In the genomic region with DNA sequence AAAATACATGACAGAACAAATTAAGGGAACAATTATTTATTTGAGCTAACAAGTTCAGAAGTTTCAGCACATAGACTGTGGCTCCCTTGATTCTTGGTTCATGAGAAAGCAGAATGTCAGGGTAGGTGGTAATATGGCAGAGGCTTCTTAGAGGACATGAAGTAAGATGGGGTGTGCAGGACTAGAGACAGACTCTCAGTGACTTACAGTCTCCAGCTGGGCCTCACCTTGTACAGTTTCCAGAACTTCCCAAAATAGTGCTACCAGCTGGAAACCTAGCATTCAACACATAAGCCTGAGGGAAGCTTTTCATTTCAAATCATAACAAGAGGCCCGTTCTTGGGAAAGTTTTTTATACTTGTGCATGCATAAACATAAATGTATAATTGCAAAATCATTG, we compare ENCODE assay signal across 22 mouse cellular contexts.
A peak's percentile ranks its signal among the peaks of the same experiment; 100 is the strongest.
DNase-seq lines count a peak whose midpoint lies in the region; ATAC-seq and TF ChIP-seq lines count a peak whose summit lies in the region.
"Had no signal": no experiment of that assay in that cellular context is flagged by ENCODE, and none has a peak within 500 bp of the region (broad histone marks: within the 10 kb centered on the region; RNA-seq: fewer than 3 reads in every experiment).

No protein-coding gene starts in this region.

- no peak overlapping the region for H3K9ac ChIP-seq in midbrain, embryonic 11.5 days (ENCODE audit: low read length)
- no peak overlapping the region for H3K9ac ChIP-seq in midbrain, embryonic 14.5 days (replicated peaks; ENCODE audit: low read length)
- no peak overlapping the region for H3K9ac ChIP-seq in lung, postnatal 0 days (replicated peaks; ENCODE audit: low read depth)
- no peak overlapping the region for H3K9ac ChIP-seq in hindbrain, embryonic 16.5 days (ENCODE audit: low read depth, low read length)
- H3K9ac ChIP-seq: embryonic facial prominence, embryonic 12.5 days; embryonic facial prominence, embryonic 15.5 days; forebrain, postnatal 0 days; hindbrain, embryonic 12.5 days; hindbrain, embryonic 15.5 days had no signal

- no peaks in the 10 kb centered on the region for H3K36me3 ChIP-seq in midbrain, embryonic 11.5 days (ENCODE audit: control insufficient read depth, insufficient read depth, low read length)
- H3K36me3 ChIP-seq in midbrain, embryonic 14.5 days (ENCODE audit: control insufficient read depth, insufficient read depth, low read length): no peaks in the 10 kb centered on the region
- no peaks in the 10 kb centered on the region for H3K36me3 ChIP-seq in lung, postnatal 0 days (ENCODE audit: insufficient read depth, low read length)
- H3K36me3 ChIP-seq in hindbrain, embryonic 16.5 days (ENCODE audit: control insufficient read depth, insufficient read depth, low read length): no peaks in the 10 kb centered on the region
- H3K36me3 ChIP-seq: embryonic facial prominence, embryonic 12.5 days; embryonic facial prominence, embryonic 15.5 days; hindbrain, embryonic 12.5 days; hindbrain, embryonic 15.5 days had no signal

- no peak for ATAC-seq in midbrain, embryonic 11.5 days (ENCODE audit: low FRiP score)
- no peak for ATAC-seq in midbrain, embryonic 14.5 days (ENCODE audit: low FRiP score, low TSS enrichment)
- peak; percentile 62 for ATAC-seq in lung, postnatal 0 days
- ATAC-seq in hindbrain, embryonic 16.5 days: no peak
- ATAC-seq: CD4-positive, CD25-positive, alpha-beta regulatory T cell, adult 4 months; forebrain, embryonic 14.5 days; forebrain, postnatal 0 days had no signal

- H3K4me1 ChIP-seq in midbrain, embryonic 11.5 days (ENCODE audit: control insufficient read depth, insufficient read depth, low read length): no peaks in the 10 kb centered on the region
- H3K4me1 ChIP-seq in midbrain, embryonic 14.5 days (ENCODE audit: control insufficient read depth, insufficient read depth, low read length): no peaks in the 10 kb centered on the region
- H3K4me1 ChIP-seq in lung, postnatal 0 days (ENCODE audit: insufficient read depth, low read depth, low read length): no peaks in the 10 kb centered on the region
- H3K4me1 ChIP-seq in hindbrain, embryonic 16.5 days (ENCODE audit: control insufficient read depth, insufficient read depth, low read depth, low read length): no peaks in the 10 kb centered on the region
- H3K4me1 ChIP-seq: embryonic facial prominence, embryonic 12.5 days; embryonic facial prominence, embryonic 15.5 days; hindbrain, embryonic 12.5 days; hindbrain, embryonic 15.5 days had no signal

- WGBS in midbrain, embryonic 11.5 days: 80% methylated on average over 1 of the region's 1 CpGs
- 74% methylated on average over 1 of the region's 1 CpGs for WGBS in midbrain, embryonic 14.5 days
- 49% methylated on average over 1 of the region's 1 CpGs for WGBS in lung, postnatal 0 days
- WGBS in hindbrain, embryonic 16.5 days: 63% methylated on average over 1 of the region's 1 CpGs

- DNase-seq in midbrain, embryonic 11.5 days (ENCODE audit: low spot score, missing footprints): peak; percentile 72
- no peak for DNase-seq in midbrain, embryonic 14.5 days
- peak; percentile 58 for DNase-seq in lung, postnatal 0 days (ENCODE audit: low spot score)
- DNase-seq in lung, postnatal 25 days (ENCODE audit: low spot score): peak; percentile 9
- no peak for DNase-seq in right cerebral cortex, postnatal 10 days (ENCODE audit: low spot score in 2 of 2)
- DNase-seq: adrenal gland, adult 2 months; adrenal gland, postnatal 14 days; cerebellum, adult 11-12 months; cerebellum, adult 9-10 months; cerebellum, postnatal 14 days; forebrain, postnatal 0 days; gastrocnemius, adult 2 months; gastrocnemius, postnatal 14 days; heart, adult 11 months had no signal

- H3K4me2 ChIP-seq in midbrain, embryonic 11.5 days: no peak overlapping the region
- no peak overlapping the region for H3K4me2 ChIP-seq in midbrain, embryonic 14.5 days (ENCODE audit: low read length)
- no peak overlapping the region for H3K4me2 ChIP-seq in lung, postnatal 0 days (replicated peaks; ENCODE audit: low read depth, low read length)
- no peak overlapping the region for H3K4me2 ChIP-seq in hindbrain, embryonic 16.5 days (ENCODE audit: low read length)
- H3K4me2 ChIP-seq: embryonic facial prominence, embryonic 12.5 days; embryonic facial prominence, embryonic 15.5 days; heart, embryonic 11.5 days; hindbrain, embryonic 12.5 days; hindbrain, embryonic 15.5 days had no signal

- H3K27me3 ChIP-seq in midbrain, embryonic 11.5 days (ENCODE audit: control insufficient read depth, insufficient read depth, low read length): no peaks in the 10 kb centered on the region
- H3K27me3 ChIP-seq in midbrain, embryonic 14.5 days (ENCODE audit: control insufficient read depth, insufficient read depth, low read length): no peaks in the 10 kb centered on the region
- H3K27me3 ChIP-seq in lung, postnatal 0 days (replicated peaks; ENCODE audit: insufficient read depth, low read length): no peaks in the 10 kb centered on the region
- no peaks in the 10 kb centered on the region for H3K27me3 ChIP-seq in hindbrain, embryonic 16.5 days (replicated peaks; ENCODE audit: control insufficient read depth, insufficient read depth, low read length)
- H3K27me3 ChIP-seq: embryonic facial prominence, embryonic 12.5 days; embryonic facial prominence, embryonic 15.5 days; hindbrain, embryonic 12.5 days; hindbrain, embryonic 15.5 days had no signal

- TF ChIP-seq EP300 in lung, postnatal 0 days (IDR thresholded peaks at IDR 0.05): no peak; the same call in 1 of the 2 replicates

- no peak overlapping the region for H3K27ac ChIP-seq in midbrain, embryonic 11.5 days (ENCODE audit: low read depth, low read length)
- H3K27ac ChIP-seq in midbrain, embryonic 14.5 days (replicated peaks; ENCODE audit: low read depth, low read length): no peak overlapping the region
- H3K27ac ChIP-seq in lung, postnatal 0 days (ENCODE audit: low read length): no peak overlapping the region
- H3K27ac ChIP-seq in hindbrain, embryonic 16.5 days (ENCODE audit: low read depth, low read length): no peak overlapping the region
- H3K27ac ChIP-seq: embryonic facial prominence, embryonic 12.5 days; embryonic facial prominence, embryonic 15.5 days; gastrocnemius, adult 2 months; hindbrain, embryonic 12.5 days; hindbrain, embryonic 15.5 days had no signal

- TF ChIP-seq CTCF in lung, postnatal 0 days (IDR thresholded peaks at IDR 0.05): no peak

- H3K4me3 ChIP-seq in midbrain, embryonic 11.5 days (ENCODE audit: low read depth, low read length): no peak overlapping the region
- H3K4me3 ChIP-seq in midbrain, embryonic 14.5 days (replicated peaks; ENCODE audit: low read depth, low read length): no peak overlapping the region
- no peak overlapping the region for H3K4me3 ChIP-seq in lung, postnatal 0 days (ENCODE audit: low read depth, low read length)
- no peak overlapping the region for H3K4me3 ChIP-seq in hindbrain, embryonic 16.5 days (ENCODE audit: low read length)
- H3K4me3 ChIP-seq: embryonic facial prominence, embryonic 12.5 days; embryonic facial prominence, embryonic 15.5 days; gastrocnemius, adult 2 months; hindbrain, embryonic 12.5 days; hindbrain, embryonic 15.5 days had no signal

- H3K9me3 ChIP-seq in midbrain, embryonic 11.5 days (ENCODE audit: control insufficient read depth, low read length): no peaks in the 10 kb centered on the region
- no peaks in the 10 kb centered on the region for H3K9me3 ChIP-seq in midbrain, embryonic 14.5 days (ENCODE audit: control insufficient read depth, low read length)
- H3K9me3 ChIP-seq in lung, postnatal 0 days (ENCODE audit: low read length): no peaks in the 10 kb centered on the region
- H3K9me3 ChIP-seq in hindbrain, embryonic 16.5 days (ENCODE audit: control insufficient read depth, low read length): no peaks in the 10 kb centered on the region
- H3K9me3 ChIP-seq: embryonic facial prominence, embryonic 12.5 days; embryonic facial prominence, embryonic 15.5 days; hindbrain, embryonic 12.5 days; hindbrain, embryonic 15.5 days had no signal

Comparison
In these comparisons a context has a peak if more than half of its experiments do, and no peak if none do; other contexts are left out.
1. DNase-seq: peak in midbrain, embryonic 11.5 days (single experiment), lung, postnatal 0 days (single experiment) and lung, postnatal 25 days (single experiment); none in midbrain, embryonic 14.5 days (single experiment) and right cerebral cortex, postnatal 10 days (0 of 2).